Mouse (Mus musculus) ovary, postnatal 36 days (tissue): ENCODE data around the gene Polr3b.
A peak's percentile ranks its signal among the peaks of the same experiment; 100 is the strongest.

Source experiments
- DNase-seq: peaks from one replicate; pipeline ENCODE4 v3.0.0; 2022; ENCODE audit warnings: low spot score, mixed read lengths

Polr3b gene

DNA sequence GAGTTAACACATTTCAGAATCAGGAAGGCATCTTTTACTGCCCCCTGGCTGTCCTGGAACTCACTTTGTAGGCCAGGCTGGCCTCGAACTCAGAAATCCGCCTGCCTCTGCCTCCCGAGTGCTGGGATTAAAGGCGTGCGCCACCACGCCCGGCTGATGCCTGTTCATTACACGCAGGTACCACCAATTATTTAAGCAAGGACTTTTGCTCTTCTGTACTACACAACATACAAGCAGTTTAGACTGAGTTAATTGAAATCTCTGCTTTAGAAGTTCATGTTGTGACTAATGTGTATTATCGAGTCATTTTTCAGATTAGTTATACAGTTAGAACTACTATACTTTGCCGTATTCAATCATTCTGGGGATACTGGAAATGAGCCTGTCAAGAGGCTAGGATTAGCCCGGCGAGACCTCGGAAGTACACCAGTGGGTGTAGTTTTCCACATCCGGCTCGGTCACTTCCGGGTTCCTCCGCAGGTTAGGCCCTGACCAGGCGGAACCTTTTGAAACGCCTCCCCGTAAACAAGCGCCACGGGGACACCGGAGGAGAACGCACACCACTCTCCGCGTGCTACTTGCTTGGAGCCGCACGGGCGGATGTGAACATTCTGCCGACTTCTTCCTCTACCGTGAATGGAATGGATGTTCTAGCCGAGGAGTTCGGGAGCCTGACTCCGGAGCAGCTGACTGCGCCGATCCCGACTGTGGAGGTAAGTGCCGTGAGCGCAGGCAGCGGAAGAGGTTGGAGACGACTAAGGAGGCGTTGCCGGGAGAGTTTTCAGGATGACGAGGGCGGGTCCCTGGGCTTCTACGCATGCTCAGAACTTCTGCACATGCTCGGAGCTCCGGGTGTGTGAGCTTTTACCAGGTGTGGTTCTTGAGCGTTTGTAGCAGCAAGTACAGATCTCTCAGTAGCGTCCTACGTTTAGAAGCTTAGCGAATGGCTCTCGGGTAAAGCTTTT is at the start of gene Polr3b:
Gene Polr3b (plus strand): TSS at position 467 of the 965 bp plus-strand sequence.
- DNase-seq, result peak; percentile 92

DNA sequence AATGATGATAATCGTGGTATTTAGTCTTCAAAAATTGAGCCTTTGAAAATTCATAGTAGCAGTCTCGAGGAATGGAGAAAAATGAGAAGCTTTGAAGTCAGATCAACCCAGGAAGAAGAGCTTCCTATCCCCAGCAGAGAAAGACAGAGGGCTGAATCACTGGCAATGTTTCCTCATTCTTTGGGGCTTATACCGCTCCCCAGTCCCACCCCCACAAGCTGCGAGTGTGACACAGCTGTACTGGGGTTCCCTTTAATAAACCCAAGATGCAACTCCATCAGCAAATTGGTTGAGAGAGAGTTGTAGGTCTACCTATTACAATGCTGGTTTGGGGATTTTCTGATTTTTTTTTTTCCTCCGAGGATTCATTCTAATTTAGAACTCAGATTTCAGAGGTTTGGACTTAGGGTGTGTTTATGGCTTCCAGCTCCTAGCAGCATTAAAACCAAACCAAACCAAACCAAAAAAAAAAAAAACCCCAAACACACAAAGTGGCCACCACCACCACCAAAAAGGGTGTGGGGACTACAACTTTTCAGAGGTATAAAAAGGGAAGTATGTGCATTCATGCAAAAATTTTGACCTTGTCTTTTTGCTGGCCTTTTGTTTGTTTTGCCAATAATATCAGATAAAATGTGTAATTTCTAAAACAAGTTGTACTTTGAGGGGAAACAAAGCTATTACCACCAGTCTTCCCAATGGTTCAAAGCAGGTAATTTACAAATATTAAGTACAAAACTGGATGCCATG is 48.2 kb upstream of the Polr3b start:
- no peak for DNase-seq

DNA sequence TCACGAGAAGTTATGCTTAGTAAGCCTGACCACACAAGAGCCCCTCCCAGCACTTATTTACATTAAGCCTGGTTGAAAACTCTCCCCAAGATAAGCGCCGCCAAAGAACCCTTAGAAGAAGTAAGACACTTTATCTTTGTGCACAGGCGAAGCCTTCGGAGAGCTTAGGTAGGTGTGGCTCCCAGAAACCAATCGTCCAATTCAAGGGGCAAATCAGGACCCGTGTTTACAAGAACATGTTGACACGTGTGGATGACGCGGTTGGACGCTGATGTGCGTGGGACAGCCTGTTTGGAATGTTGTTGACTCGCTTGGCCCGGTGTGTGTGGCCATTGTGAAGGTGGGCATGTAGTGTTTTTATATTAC is 46.1 kb upstream of the Polr3b start:
- DNase-seq, result no peak

DNA sequence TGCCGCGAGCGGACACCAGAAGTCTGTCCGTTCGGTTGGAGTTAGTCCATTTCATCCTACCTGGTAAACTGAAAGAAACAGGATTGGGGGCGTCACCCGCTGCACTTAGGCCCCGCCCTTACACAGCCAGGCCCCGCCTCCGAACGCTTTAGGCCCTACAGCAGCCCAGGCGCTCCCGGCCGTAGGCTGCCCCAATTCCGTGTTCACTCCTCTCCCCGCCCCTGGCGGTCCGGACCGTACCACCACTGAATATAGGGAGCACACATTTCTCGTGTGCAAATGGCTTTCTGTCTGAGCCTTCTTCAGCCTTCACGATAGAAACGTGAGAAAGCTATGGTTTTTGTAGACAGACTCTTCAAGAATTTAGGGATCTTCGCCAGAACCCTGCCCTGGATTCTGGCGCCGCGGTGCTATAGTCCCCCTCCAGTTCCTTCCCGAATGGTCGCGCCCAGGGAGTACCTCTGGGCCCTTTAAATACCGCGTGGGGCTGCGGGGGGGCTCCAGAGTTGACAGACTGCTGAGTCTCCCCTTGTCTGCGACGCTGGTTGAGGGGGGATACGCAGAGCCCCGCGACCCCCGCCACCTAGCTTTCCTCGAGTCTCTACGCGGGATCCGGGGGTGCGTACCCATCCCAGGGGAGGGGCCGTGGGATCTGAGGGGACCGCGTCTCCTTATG is 45.6 kb upstream of the Polr3b start, which contains the start of gene Tcp11l2:
Gene Tcp11l2 (plus strand): TSS at position 232 of the 676 bp plus-strand sequence.
- DNase-seq, result peak; percentile 94

DNA sequence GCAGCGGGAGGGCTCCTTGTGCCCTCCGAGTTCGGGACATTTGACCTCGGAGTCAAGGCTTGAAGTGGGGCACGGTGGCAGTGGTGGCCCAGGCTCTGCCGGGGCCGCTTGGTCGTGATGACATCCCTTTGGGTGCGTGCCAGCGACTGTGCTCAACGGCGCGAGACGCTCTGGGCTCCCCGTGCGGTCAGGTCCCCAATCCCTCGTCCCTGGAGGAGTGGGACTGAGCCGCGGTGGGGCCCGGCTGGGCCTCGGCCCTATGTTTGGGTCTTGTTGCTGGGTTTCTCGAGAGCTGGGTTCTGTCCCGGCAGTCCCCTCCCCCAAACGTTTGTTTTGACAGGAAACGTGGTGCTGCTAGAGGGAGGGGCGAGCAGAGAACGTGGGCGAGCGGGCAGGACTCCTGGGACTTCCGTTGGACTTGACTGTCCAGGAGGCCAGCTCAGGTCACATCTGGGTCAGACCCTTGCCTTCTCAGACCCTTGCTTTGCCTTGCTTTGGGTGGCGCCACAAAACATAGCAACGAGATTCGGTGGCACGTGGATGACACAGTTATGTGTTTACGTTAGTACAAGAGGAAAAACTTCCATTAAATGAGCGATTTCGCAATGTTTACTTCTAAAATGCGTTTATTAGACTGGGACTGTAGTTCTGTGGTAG is 44.9 kb upstream of the Polr3b start:
- peak; percentile 70 for DNase-seq

DNA sequence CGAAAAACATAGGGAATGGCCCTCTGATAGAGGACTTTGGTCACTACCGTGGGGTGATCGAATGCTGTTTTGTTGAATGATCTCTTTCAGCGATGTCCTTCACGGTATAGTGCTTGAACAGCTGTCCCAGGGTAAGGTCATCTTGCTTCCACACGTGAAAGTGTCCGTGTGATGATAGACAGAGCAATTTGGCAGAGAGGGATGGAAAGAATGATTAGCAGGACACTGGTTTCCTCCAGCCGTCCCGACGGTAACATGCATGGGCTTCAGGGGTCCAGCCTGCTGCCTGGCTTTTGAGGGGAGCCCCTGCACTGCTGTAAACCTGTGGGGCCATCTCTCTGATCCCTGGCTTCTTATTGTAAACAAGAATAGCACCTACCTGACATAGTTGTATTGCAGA is 43.4 kb upstream of the Polr3b start:
- no peak for DNase-seq

DNA sequence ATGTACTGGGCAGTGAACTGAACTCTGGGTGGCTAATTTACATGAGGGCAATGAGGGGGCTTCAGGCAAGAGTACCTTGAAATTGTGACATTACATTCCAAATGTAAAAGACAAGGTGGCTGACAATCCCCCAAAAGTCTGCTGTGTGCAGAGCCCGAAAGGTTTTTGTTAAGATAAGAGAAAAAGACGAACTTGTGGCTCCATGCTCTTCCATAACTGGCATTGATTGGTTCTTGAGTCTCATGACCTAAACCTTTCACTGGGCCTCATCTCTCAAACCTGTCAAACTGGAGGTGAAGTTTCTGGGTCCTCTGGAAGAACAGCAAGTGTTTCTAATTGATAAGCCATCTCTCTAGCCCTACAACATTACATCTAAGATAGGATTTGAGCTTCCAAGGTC is 42.6 kb upstream of the Polr3b start:
- DNase-seq, result no peak

DNA sequence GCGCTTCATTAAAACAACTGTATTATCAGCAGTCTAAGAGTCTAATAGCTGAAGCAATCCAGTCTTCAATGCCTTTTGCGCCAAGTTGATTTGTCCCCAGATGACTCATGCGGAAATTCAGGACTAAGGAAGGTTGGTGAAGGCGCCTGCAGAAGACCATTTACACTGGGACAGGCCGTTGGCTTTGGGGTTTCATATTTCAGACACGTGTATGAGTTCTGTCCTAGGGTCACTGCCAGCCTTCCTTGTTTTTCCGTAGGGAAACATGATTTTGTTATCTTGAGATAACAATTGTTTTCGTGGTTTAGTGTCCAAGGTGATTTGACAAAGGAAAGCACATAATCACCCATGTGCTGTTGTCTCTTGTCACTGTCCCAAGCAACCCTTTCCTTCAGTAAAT is 40.9 kb upstream of the Polr3b start:
- no peak for DNase-seq

DNA sequence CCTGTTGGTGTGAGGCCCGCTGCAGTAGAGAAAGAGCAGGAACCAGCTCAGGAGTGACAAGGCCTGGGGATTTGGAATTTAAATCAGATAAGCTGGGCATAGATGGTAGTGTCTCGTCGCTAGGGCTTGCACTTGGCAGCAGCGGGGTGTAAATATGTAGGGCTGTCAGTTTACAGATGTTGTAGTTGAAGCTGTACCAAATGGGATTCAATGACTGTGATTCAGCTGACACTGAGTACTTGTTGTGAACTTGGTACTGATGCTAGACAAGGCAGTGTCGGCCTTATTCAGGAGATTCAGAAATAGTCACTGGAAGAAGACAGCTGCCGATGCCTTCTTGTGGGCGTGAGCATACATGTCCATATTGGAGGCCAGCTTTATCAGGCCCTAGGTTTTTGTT is 39.9 kb upstream of the Polr3b start:
- no peak for DNase-seq

DNA sequence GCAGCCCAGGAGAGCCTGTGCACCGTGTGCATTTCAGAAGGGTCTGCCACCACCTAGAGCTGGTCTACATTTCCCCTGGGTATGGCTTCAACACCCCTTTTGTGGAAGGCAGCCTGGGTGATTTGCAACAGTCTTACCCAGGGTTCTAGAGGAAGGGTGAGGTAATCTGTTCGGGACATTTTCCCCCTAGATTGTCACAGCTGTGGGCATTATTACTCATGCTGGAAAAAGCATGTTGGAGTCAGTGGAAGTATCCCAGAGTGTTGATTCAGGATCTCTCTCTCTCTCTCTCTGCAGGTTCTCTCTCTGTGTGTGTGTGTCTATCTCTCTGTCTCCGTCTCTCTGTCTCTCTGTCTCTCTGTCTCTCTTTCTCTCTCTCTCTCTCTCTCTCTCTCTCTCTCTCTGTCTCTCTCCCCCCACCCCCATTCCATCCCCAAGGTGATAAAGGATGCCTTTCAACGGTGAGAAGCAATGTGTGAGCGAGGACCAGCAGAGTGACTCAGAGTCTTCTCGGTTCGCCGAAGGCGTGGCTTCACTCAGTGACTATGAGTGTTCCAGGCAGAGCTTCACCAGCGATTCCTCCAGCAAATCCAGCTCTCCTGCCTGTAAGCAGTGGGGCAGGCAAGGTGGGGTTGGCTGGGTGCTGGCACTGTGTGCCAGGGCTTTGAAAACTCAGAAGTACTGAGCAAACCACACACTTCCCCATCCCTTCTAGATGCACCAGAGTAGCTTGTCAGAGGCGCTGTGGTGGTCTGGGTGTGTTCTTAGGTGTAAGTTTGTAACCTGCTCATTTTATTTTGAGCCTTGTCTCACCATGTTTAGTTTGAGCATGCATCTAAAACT is 37.4 kb upstream of the Polr3b start:
- no peak for DNase-seq

DNA sequence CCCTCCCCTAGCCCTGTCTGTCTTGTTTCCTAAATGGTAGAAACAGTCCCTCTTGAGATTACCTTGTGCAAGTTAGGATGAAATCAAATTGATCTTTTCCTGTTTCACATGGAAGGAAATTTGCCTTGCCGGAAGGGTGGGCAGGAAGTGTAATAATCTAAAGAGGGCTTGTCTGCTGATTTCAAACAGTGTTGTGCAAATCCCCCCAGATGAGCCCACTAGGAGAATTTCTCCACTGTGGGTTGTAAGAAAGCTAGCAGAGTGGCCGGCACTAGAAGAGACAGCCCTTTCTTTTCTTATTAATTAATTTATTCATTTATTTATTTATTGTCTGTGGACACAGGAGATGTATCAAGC is 36.8 kb upstream of the Polr3b start:
- no peak for DNase-seq

DNA sequence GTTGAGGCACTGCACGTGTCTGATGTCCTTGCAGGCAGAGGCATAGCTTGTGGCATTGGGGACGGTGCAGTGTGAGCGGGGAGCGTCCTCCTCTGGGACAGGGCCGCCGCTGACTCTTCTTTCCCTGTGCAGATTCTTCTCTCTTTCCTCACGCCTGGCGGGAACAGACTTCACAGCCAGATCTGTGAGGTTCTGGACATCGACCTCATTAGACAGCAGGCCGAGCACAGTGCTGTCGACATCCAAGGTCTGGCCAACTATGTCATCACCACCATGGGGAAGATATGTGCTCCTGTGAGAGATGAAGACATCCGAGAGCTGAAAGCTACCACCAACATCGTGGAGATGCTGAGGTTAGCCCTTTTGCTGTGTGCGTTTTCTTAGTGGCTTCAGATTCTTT is 31.1 kb upstream of the Polr3b start:
- DNase-seq, result no peak

DNA sequence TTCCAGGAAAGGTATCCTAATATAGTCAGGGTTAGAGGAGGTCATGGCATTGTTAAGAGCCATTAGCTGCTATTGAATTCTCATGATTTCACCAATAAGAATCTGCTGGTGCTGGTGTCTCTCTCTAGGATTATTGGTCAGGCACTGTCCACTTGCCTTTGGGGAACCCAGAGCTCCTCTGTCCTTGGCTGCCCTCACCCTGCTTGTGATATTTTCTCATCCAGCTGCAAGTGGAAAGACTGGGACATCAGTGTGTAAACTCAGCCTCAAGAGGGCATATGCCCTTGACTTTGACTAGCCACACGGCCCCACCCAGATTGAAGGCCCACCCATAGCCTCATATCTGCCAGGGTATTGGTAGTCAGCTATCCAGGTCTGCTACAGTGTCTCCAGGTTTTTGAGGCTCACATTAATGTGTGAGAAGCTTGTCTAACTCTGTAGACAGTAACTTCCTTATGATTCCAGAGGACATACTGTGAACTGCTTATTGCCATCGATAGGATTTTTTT is 30.4 kb upstream of the Polr3b start:
- no peak for DNase-seq

DNA sequence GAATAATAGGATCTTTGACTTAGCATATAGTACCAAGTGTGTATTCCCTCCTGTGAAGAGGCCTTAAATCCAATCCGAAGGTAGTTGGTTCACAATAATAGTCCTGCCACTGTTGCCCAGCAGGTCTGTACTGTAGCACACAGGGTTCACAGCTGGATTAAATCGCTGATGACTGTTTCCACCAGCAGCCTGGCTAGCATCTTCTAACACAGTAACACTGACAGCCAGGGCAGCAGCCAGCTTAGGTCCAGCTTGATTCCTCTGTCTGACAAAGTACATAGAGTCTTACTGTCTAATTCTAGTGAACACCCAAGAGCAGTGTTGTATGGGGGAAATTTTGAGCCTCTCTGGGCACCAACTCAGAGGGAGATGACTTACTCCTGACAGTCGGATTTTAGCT is 29.3 kb upstream of the Polr3b start:
- no peak for DNase-seq

DNA sequence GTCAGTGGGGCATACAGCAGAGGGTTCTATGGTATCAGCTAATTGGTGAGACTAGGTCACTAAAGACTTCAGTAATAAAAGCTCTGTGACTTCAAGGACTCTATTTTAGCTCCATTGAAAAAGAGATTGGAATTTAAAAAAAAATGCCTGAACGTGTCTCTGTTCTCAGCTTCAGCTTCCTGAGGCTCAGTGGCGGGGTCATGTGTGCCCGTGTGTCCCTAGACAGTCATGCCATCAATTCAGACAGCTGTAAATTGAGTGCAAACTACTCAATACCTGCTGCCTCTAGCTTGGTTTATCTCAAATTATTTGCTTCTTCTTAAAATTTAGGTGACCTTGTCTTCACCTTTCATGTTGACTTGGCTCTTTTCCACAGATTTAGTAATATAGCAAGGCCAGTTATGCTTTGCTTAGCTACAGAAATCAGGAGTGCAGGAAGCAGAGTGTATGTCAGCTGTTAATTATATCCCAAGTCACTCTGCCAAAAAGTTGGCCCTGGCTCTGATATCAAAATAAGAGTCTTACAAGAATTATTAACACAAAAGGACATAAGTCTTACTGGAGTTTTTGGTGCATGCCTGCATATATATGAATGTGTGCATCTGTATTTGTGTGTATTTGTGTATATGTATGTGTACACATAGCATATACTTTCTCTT is 24.8 kb upstream of the Polr3b start:
- DNase-seq, result no peak

DNA sequence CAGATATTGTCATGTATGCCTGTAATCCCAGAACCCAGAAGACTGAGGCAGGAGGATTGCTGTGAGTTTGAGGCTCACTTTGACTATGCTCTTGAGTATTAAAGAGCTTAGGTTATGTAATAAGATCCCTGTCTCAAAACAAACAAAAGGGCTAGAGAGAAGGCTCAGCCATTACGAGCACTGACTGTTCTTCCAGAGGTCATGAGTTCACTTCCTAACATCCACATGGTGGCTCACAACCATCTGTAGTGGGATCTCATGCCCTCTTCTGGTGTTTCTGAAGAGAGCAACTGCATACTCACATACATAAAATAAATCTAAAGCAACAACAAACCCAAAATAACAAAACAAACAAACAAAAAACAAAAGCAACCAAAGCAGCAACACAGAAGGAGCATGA is 23.9 kb upstream of the Polr3b start:
- no peak for DNase-seq

DNA sequence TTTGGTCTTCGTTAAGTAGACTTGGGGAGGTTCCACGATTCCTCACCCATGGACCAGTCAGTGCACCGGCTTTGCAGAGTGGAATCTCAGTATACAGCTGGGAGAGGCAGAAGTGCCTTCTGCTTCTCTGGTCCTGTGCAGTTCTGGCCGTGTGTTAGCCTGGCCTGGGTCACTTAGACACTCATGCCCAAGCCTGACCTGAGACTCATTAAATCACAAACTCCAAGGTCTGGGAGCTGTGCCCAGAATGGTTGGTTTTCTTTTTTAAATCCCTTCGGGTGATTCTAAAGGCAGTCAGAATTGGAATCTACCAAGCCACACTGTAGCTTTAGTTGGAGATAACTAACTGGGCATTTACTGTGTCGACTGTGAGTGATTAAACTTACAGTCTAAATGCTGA is 22.0 kb upstream of the Polr3b start:
- peak; percentile 17 for DNase-seq

DNA sequence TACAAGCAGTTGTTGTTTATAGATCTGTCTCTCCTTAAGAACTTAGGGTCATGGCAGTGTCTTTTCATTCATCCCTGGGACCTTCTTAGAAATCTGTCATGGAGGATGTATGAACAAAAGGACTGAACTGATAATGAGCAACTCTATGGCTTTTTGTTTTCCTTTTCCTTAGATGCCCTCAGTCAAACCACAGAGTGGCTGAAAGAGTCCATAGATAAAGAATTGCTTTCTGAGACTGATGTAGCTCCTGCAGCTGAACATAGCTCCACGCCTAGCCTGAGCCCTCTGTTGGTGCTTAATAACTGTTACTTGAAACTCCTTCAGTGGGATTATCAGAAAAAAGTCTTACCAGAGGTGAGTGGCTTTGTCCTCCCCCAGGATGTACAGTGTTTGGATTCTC is 17.8 kb upstream of the Polr3b start:
- DNase-seq, result no peak

DNA sequence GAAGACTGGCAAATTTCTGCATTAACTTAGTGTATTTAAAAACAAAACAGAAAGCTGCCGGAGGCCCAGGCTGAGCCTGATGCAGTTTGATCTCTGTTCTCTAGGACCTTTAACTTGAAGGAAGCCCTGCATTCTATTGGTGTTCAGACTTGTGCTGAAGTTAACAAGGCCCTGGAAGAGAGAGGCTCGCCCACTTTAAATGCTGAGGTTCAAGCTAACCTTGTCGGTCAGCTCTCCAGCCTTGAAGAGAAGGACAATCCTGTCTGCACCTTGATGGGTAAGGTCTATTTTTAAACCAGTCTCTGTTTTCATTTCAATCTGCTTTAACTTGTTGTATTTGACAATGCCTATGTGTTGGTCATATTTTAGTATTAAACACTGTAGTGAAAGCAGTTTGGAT is 13.7 kb upstream of the Polr3b start:
- no peak for DNase-seq

DNA sequence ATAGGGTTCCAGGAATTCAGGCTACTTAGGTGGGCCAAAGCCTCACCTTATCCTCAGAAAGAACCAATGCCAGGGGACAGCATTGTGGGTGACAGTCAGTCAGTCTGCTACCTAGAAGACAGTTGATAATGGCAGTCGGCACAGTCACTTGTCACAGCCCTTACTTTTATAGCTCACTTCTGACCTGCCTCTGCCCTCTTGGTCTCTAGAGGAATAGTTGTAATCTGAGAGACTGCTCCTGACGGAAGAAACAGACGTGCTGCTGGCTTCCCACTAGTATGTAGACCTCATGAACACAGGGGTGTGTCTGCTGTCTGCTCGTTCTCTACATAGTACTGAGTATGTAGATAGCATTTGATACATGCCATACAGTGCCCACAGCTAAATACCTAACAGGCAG is 11.8 kb upstream of the Polr3b start:
- no peak for DNase-seq

DNA sequence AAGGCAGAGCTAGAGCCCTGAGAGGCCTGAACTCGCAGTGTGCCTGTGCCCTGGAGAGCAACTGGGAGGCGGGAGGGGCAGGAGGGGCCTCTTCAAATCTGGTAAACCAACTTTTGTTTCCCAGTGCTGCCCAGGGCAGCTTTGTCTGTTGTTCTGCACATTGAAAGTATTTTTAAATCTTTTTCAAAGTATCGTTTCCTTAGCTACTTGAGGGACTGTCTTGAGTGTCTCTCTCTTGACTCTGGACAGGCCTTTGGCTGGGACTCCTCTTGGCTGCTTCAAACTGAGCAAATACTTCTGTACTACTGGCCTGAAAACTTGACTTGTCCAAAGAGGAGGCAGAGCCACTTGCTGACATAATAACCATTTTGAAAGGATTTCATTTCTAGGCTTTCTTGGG is 11.3 kb upstream of the Polr3b start:
- DNase-seq, result no peak
